Mouse (Mus musculus) heart, adult 11 months (tissue): ENCODE results near the gene Mapk10.
"Not testable (repeated sequence)": the region's sequence is repeated elsewhere in the genome, so short reads cannot be mapped to it uniquely, and the experiment has no call there.

Source experiments
- DNase-seq: peaks from one replicate; pipeline ENCODE4 v3.0.0; 2022

Gene Mapk10

GRCm38 (mm10) chr5:102947061-102947711 lies 263.9 kb downstream of the Mapk10 start:
- DNase-seq, result peak; percentile 90

DNA sequence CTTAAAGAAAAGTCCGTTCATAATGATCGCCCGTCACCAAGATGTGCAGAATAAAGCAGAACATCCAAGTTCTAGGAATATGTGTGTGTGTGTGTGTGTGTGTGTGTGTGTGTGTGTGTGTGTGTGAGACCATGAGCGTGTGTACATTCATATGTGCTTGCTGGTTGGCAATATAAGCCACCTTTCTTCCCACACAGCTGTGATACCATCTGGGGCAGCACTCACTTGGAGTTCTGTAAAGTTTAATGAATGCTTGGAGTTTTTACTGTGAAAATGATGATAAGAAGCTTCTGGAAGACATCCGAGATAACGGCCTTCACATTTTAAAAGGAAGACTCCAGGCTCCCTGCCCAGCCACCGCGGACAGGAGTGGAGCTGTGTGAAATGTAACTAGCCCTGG lies 264.5 kb downstream of the Mapk10 start:
- no peak for DNase-seq

GRCm38 (mm10) chr5:102943864-102944630 lies 267.1 kb downstream of the Mapk10 start:
- peak; percentile 64 for DNase-seq

DNA sequence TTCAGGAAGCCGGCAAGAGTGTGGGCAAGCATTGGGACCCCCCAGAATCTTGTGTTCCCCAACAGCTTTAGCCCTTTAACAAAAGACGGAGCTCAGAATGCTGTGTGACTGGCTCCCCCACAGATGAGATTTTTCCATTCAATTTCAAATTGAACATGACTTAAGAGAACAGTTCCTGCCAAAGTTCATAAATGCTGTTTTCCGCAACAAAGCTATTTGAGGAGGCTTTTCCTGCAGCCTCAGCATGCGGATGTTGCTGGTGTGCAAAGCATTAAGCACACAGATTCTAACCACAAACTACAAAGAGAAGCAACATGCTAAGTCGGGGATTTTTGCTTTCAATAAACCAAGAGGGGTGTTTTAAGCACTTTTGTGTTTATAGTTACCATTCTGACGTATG lies 281.0 kb downstream of the Mapk10 start:
- no peak for DNase-seq

DNA sequence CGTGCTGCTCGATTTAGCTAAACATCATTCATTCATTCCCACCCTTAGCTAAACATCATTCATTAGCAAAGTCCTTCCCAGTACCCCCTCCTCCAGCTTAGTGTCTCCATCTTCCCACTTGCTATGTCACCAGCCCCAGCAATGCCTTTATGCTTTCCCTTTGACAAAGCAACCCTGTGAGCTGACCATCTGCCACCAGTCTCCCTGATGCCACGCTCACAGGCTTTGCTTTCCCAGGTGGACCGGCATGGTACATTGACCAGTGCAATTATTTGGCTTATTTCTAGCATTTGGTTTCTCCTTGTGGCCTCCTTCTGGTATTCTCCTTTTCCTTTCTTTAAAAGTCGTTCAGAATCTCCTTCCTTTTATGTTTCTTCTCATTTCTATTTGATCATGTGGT lies 284.3 kb downstream of the Mapk10 start:
- DNase-seq, result no peak

DNA sequence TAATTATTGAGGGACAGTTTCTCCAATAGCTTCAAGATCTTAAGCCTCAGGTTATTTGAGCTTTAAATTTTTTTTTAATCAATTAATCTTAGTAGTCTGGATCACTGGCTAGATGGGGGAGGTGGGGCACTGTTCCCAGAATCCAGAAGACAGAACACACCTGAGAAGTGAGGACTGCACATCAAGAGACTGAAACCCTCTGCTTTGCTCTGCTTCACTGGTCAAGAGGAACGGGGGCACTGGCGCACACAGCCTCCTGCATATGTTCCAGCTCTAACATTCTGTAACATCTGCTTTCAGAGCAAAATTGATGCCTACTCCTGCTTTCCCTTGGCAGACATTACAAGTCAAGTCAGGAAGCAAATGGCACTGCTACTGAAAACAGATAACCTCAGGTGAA lies 290.9 kb downstream of the Mapk10 start:
- DNase-seq, result no peak

DNA sequence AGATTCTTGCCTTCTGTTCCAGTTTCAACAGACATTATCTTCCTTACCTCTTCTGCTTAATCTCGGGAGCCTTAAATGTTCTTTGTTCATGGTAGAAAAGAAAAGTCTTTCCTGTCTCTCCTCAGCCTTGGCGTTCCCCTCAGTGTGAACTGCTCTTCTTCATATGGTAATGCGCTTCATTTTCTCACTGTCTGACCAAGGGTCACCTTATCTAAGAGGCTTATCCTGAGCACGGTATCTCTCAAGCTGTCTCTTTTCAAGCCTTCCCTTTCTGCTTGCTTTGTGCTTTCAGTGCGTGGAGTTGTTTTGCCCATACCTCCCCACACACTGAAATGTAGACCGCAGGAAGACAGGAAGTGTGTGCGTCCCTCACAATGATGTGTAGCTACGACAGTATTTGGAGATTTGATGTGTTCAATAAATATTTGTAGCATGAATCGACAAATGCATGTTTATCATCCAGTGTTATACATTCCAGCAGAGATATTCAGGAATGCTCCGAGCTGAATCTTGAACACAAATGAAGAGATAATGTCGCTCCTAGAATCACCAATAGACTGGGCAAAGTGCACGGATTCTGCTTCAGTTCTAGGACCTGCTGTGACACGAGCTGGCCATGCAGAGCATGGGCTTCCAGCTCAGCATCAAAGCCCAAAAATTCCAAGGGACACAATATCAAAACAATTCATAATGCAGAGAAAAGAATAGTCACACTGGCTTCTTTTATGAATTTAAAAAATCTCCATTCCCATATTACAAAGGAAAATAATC lies 305.5 kb downstream of the Mapk10 start:
- DNase-seq, result no peak

DNA sequence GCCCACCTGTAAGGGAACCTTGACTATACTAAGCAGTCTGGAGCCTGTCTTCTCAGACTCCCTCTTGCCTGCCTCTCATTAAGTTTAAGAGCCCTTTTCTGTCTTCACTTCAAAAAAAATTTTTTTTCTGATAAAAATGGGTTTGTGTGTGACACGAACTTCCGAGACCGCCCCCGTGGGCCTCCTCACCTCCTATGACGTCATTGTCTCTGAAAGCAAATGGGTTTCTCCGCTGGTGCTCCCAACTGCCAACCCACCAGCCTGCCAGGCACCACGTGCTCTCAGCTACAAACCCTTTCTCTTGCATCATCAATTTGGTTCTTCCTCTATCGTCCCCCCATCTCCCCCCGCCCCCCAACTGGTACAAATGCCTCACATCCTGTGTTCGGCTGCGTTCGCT lies 307.1 kb downstream of the Mapk10 start:
- peak; percentile 81 for DNase-seq

DNA sequence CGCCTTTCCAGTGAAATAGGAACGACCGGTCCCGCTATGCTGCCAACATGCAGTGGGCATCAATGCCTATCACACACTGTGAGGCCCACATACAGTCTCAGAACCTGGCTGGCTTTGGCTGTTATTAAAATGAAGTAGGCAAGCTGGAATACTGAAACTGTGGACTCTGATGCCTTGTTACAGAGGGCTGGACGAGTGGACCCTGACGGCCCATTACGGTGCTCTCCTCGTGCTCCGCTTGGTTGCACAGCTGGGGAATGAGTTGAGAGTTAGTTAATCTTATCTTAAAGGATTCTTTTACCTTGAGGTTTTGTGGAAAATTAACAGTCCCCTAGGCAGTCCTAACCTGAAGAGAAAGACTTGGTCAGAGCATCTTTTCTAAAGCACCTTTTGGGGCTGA lies 307.6 kb downstream of the Mapk10 start:
- no peak for DNase-seq

DNA sequence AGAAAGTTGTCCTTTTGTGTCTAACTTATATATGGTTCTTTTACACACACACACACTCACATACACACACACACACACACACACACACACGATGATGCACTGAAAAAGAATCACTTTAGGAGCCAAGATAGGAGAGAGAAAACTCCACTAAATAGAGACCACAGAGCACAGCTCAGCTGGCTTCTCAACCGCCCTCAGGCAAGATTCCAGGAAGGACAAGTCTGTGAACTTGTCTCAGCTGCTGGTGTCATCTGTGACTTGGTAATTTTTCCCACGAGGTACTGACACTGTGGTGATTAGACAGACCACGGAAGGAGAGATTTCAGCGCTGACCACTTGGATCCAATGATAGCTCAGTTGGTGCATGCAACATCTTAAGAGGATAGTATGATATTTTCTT lies 310.0 kb downstream of the Mapk10 start:
- no peak for DNase-seq

DNA sequence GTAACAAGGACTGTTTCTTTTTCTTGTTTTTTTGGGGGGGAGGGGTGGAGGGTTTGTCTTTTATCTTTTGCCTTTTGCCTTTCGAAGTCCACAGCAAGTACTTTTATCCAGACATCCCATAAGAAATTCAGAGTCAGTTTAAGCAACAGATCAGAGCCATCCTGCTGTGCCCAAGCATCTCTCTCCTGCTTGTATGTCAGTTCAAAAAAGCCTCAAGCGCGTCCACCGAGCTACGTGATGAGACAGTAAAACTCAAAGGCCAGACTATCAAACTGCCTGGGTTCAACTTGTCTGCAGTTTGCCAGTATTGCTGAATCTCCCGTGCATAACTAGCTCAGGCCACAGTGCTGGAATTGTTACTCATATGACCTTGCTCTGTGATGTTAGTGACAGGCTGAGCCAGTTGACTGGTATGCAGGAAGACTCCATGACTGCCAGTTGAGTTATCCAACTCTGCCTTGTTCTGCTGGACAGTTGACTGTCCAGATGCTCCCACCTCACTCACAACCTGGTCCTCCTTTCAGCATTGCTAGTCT lies 311.4 kb downstream of the Mapk10 start:
- no peak for DNase-seq

DNA sequence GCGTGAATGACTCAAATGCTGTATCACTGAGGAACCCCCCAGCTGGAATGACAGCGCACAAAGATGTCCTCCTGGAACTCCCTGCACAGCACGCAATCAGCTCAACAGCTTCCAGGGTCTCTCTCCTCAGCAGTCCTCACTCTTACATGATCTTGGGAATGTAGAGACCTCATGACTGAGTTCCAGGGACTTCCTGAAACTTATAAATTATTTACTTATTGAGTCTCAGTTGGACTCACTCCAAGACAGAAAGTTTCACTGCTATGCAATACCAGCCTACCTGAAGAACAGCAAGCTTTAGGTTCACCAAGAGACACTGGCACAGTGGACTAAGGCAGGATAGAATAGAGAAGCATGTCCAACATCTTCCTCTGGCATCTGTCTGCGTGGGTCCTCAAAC lies 312.8 kb downstream of the Mapk10 start:
- no peak for DNase-seq

- DNase-seq, result no peak
Observed at GRCm38 (mm10) chr5:102892226-102892625, 318.9 kb downstream of the Mapk10 start.

GRCm38 (mm10) chr5:102889163-102889488 lies 322.0 kb downstream of the Mapk10 start:
- no peak for DNase-seq

DNA sequence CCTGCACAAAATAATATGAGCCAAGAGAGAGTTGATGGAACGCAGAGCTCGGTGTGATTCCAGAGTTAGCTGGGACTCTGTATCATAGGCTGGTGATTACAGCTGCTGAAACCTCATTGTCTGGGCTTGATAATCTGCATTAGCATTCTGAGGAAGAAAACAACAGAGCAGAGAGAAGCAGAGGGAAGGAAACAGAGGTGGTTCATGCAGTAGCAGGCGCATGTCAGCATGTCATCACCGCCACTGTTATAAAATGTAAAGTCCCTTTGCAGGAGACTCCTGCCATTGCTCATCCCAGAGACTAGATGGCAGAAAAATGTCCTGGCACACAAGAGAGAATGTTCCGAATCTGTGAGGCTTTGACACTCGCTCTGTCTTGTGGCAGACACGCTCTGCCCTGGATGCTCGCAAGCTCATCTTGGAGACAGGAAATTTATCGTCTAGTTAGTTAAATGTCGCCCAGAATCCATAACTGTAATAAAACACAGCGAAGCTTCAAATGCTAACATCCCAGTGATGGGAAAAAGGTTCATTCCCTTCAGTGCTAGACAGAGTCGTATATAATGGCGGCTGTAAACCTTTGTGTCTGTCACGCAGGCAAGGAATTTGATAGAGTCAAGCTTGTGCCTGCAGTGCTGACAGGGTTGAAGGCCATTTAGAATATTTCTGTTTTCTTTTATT lies 322.5 kb downstream of the Mapk10 start:
- no peak for DNase-seq

GRCm38 (mm10) chr5:102875628-102876027 lies 335.5 kb downstream of the Mapk10 start:
- no peak for DNase-seq

DNA sequence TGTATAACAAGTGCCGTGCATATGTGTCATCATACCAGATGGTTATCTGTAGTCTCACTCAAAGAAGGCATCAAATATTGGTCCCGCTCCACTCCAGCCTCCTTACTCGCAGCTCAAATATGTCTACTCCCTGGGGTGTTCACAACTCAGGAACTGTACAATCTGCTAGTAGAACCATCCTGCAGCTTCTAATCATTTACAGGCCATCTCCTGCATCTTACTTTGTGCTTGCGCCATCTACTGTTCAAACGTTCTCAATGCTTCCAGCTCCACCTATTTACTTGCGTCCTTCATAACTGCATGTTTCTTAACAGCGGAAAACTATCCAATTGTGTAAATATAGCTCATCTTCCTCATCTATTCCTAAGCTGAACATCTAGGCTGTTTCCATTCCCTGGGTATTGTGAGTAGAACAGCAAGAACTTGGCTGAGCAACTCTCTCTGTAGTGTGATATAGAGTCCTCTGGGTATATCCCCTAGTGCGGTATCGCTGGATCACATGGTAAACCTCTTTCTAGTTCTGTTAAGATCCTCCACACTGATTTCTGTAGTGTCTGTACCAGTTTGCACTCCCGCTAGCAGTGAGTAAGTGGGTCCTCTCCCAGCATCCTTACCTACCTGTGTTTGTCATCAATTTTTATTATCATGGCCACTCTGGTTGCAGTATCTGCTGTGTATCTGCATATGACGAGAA lies 336.4 kb downstream of the Mapk10 start:
- DNase-seq, result no peak

DNA sequence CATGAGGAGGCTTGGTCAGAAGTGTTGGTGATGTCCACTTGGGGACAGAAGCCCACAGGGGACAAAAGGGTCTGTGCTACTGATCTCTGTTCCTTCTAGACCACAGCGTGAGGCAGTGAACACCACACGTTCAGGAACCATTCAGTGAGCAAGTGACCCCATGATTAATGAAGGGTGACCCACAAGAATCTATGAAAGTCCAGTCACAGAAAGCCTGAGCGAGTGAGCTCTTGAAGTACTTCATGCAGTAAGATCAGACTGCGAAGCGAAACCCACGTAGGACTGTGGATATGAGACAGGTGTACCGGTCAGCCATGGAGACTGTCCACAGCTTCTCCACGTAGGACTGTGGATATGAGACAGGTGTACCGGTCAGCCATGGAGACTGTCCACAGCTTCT lies 338.1 kb downstream of the Mapk10 start:
- not testable (repeated sequence) for DNase-seq

DNA sequence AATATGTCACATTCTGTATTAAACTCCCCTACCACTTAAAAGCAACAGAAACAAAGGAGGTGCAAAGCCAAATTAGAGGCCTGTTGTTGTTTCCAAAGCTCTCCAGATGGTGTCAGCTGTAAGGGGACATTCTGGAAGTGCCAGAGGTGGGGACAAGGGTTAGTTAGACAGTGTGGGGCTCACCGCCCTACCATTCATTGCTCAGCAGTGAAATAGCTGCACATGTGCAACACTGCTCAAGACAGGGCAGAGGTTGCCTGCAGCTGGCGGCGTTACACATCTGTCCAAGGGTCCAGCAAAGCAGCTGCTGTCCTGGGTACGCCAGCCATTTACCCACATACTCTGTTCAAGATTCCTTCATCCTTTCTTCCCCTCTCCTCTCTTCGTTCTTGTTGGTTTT lies 342.9 kb downstream of the Mapk10 start:
- no peak for DNase-seq

GRCm38 (mm10) chr5:102859749-102860148 lies 351.4 kb downstream of the Mapk10 start:
- no peak for DNase-seq

- no peak for DNase-seq
Observed at GRCm38 (mm10) chr5:102858047-102858446, 353.1 kb downstream of the Mapk10 start.
